Mouse (Mus musculus): ENCODE results near the gene Gm9747. TPM values are rescaled to one million over a fixed set of nuclear protein-coding genes. Genes with fewer than 3 reads are reported as not detected.

The Gm9747 gene
- polyA plus RNA-seq, 1 experiment from 2014 or later, result 22.6 TPM

GRCm38 (mm10) chr1:82267547-82267946 lies 34.6 kb downstream of the Gm9747 start:
- WGBS, result 86% methylated on average over 4 of the region's 4 CpGs
- peak; percentile 0 for DNase-seq (ENCODE audit: low spot score, missing footprints)
- Histone ChIP-seq H3K9ac (ENCODE audit: low read length) (no peak overlapping the region), H3K4me3 (ENCODE audit: low read depth, low read length) (no peak overlapping the region), H3K27ac (ENCODE audit: low read depth, low read length) (no peak overlapping the region), H3K9me3 (ENCODE audit: control insufficient read depth, low read length) (no peaks in the 10 kb centered on the region), H3K36me3 (ENCODE audit: control insufficient read depth, insufficient read depth, low read length) (no peaks in the 10 kb centered on the region), H3K4me1 (ENCODE audit: control insufficient read depth, insufficient read depth, low read length) (no peaks in the 10 kb centered on the region), H3K4me2 (no peak overlapping the region), H3K27me3 (ENCODE audit: control insufficient read depth, insufficient read depth, low read length) (no peaks in the 10 kb centered on the region)
- ATAC-seq (ENCODE audit: low FRiP score), result no peak

GRCm38 (mm10) chr1:82272231-82272630 lies 39.3 kb downstream of the Gm9747 start:
- H3K27ac ChIP-seq (ENCODE audit: low read depth, low read length), result no peak overlapping the region
- 65% methylated on average over 5 of the region's 5 CpGs for WGBS
- ATAC-seq (ENCODE audit: low FRiP score), result no peak

GRCm38 (mm10) chr1:82273529-82273928 lies 40.6 kb downstream of the Gm9747 start:
- Histone ChIP-seq H3K9ac (ENCODE audit: low read length) (no peak overlapping the region), H3K9me3 (ENCODE audit: control insufficient read depth, low read length) (no peaks in the 10 kb centered on the region), H3K4me3 (ENCODE audit: low read depth, low read length) (no peak overlapping the region), H3K36me3 (ENCODE audit: control insufficient read depth, insufficient read depth, low read length) (no peaks in the 10 kb centered on the region), H3K27me3 (ENCODE audit: control insufficient read depth, insufficient read depth, low read length) (no peaks in the 10 kb centered on the region), H3K4me2 (no peak overlapping the region; the same call in 1 of the 2 replicates), H3K4me1 (ENCODE audit: control insufficient read depth, insufficient read depth, low read length) (peaks cover 10% of the 10 kb centered on the region; the same call in 1 of the 2 replicates), H3K27ac (ENCODE audit: low read depth, low read length) (no peak overlapping the region; the same call in 1 of the 2 replicates)
- DNase-seq (ENCODE audit: low spot score, missing footprints) (peak; percentile 89), ATAC-seq (ENCODE audit: low FRiP score) (peak; percentile 78)
- WGBS, result 25% methylated on average over 6 of the region's 6 CpGs

More at GRCm38 (mm10) chr1:82272231-82272630, 39.3 kb downstream of the Gm9747 start:
- Histone ChIP-seq H3K27me3 (ENCODE audit: control insufficient read depth, insufficient read depth, low read length) (no peaks in the 10 kb centered on the region), H3K4me2 (no peak overlapping the region), H3K36me3 (ENCODE audit: control insufficient read depth, insufficient read depth, low read length) (no peaks in the 10 kb centered on the region), H3K9ac (ENCODE audit: low read length) (no peak overlapping the region), H3K4me3 (ENCODE audit: low read depth, low read length) (no peak overlapping the region), H3K4me1 (ENCODE audit: control insufficient read depth, insufficient read depth, low read length) (peaks cover 10% of the 10 kb centered on the region; the same call in 1 of the 2 replicates), H3K9me3 (ENCODE audit: control insufficient read depth, low read length) (no peaks in the 10 kb centered on the region)
- DNase-seq (ENCODE audit: low spot score, missing footprints), result peak; percentile 81

GRCm38 (mm10) chr1:82274361-82274760 lies 41.4 kb downstream of the Gm9747 start:
- Histone ChIP-seq H3K27me3 (ENCODE audit: control insufficient read depth, insufficient read depth, low read length) (no peaks in the 10 kb centered on the region), H3K4me1 (ENCODE audit: control insufficient read depth, insufficient read depth, low read length) (peaks cover 10% of the 10 kb centered on the region; the same call in 1 of the 2 replicates), H3K36me3 (ENCODE audit: control insufficient read depth, insufficient read depth, low read length) (no peaks in the 10 kb centered on the region), H3K9me3 (ENCODE audit: control insufficient read depth, low read length) (no peaks in the 10 kb centered on the region), H3K4me2 (no peak overlapping the region), H3K4me3 (ENCODE audit: low read depth, low read length) (no peak overlapping the region), H3K9ac (ENCODE audit: low read length) (no peak overlapping the region), H3K27ac (ENCODE audit: low read depth, low read length) (no peak overlapping the region)
- WGBS, result 53% methylated on average over 1 of the region's 1 CpGs
- no peak for ATAC-seq (ENCODE audit: low FRiP score)
- DNase-seq (ENCODE audit: low spot score, missing footprints), result peak; percentile 59

DNA sequence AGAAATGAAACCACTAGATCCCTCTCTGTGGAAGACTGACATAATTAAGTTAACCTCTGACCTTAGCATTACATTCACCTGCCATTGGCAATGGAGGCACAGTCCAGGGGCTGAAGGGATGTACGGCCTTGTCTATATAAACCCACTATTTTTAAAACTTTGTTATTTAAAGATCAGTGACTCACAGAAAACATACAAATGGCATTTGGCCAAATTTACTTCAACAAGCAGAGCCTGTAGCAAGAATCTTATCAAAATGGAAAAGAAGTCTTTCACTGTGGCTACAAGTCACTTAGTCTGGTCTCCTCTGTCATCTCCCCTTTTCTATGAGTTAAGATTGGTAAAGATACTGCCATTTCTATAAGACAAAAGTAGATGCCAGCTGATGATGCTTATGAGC lies 46.9 kb downstream of the Gm9747 start:
- H3K27me3 ChIP-seq (ENCODE audit: control insufficient read depth, insufficient read depth, low read length), result no peaks in the 10 kb centered on the region
- no peaks in the 10 kb centered on the region for H3K9me3 ChIP-seq (ENCODE audit: control insufficient read depth, low read length)
- H3K36me3 ChIP-seq (ENCODE audit: control insufficient read depth, insufficient read depth, low read length), result no peaks in the 10 kb centered on the region
- no peak overlapping the region for H3K27ac ChIP-seq (ENCODE audit: low read depth, low read length)
- no peak overlapping the region for H3K4me3 ChIP-seq (ENCODE audit: low read depth, low read length)
- WGBS, result 75% methylated on average over 1 of the region's 1 CpGs
- H3K4me2 ChIP-seq, result no peak overlapping the region
- ATAC-seq (ENCODE audit: low FRiP score) (no peak), DNase-seq (ENCODE audit: low spot score, missing footprints) (peak; percentile 57)
- H3K4me1 ChIP-seq (ENCODE audit: control insufficient read depth, insufficient read depth, low read length), result peaks cover 9% of the 10 kb centered on the region
- H3K9ac ChIP-seq (ENCODE audit: low read length), result no peak overlapping the region

DNA sequence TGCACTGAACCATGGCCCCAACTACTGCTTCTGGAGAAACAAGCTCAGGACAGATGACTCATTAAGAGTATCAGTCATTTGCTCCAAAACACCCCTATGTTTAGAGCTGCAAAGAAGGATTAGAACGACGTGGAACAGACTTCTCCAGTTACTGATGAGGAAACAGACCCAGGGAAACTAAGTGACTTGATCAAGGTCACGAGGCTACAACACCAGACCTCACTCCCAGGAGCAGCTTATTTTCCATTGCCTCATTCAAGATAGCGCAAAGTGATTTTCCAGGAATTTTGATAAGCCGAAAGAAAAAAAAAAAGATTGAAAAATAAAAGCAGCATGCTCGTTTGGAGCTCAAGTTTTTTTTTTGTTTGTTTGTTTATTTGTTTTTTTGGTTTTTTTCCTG lies 48.9 kb downstream of the Gm9747 start:
- Histone ChIP-seq H3K9me3 (ENCODE audit: control insufficient read depth, low read length) (no peaks in the 10 kb centered on the region), H3K27ac (ENCODE audit: low read depth, low read length) (no peak overlapping the region), H3K36me3 (ENCODE audit: control insufficient read depth, insufficient read depth, low read length) (no peaks in the 10 kb centered on the region), H3K9ac (ENCODE audit: low read length) (no peak overlapping the region), H3K4me3 (ENCODE audit: low read depth, low read length) (no peak overlapping the region), H3K4me1 (ENCODE audit: control insufficient read depth, insufficient read depth, low read length) (peaks cover 16% of the 10 kb centered on the region), H3K27me3 (ENCODE audit: control insufficient read depth, insufficient read depth, low read length) (no peaks in the 10 kb centered on the region), H3K4me2 (no peak overlapping the region)
- ATAC-seq (ENCODE audit: low FRiP score) (no peak), DNase-seq (ENCODE audit: low spot score, missing footprints) (peak; percentile 77)
- WGBS, result 88% methylated on average over 6 of the region's 6 CpGs

GRCm38 (mm10) chr1:82282992-82283611 lies 50.2 kb downstream of the Gm9747 start:
- Histone ChIP-seq H3K4me1 (ENCODE audit: control insufficient read depth, insufficient read depth, low read length) (peaks cover 24% of the 10 kb centered on the region), H3K9ac (ENCODE audit: low read length) (peak overlapping the region; percentile 72), H3K27me3 (ENCODE audit: control insufficient read depth, insufficient read depth, low read length) (no peaks in the 10 kb centered on the region), H3K36me3 (ENCODE audit: control insufficient read depth, insufficient read depth, low read length) (peaks cover 4% of the 10 kb centered on the region; the same call in 1 of the 2 replicates), H3K27ac (ENCODE audit: low read depth, low read length) (peak overlapping the region; percentile 85), H3K9me3 (ENCODE audit: control insufficient read depth, low read length) (no peaks in the 10 kb centered on the region; the same call in 1 of the 2 replicates), H3K4me2 (peak overlapping the region; percentile 57), H3K4me3 (ENCODE audit: low read depth, low read length) (peak overlapping the region; percentile 42)
- ATAC-seq (ENCODE audit: low FRiP score) (peak; percentile 99), DNase-seq (ENCODE audit: low spot score, missing footprints) (peak; percentile 98)
- 1% methylated on average over 35 of the region's 35 CpGs for WGBS

GRCm38 (mm10) chr1:82283901-82284301 lies 51.0 kb downstream of the Gm9747 start:
- peak overlapping the region; percentile 85 for H3K27ac ChIP-seq (ENCODE audit: low read depth, low read length)
- H3K4me2 ChIP-seq, result peak overlapping the region; percentile 57
- peaks cover 12% of the 10 kb centered on the region for H3K36me3 ChIP-seq (ENCODE audit: control insufficient read depth, insufficient read depth, low read length)
- peak; percentile 95 for DNase-seq (ENCODE audit: low spot score, missing footprints)
- 0% methylated on average over 1 of the region's 1 CpGs for WGBS
- peak overlapping the region; percentile 42 for H3K4me3 ChIP-seq (ENCODE audit: low read depth, low read length)
- peak; percentile 31; the same call in 1 of the 2 replicates for ATAC-seq (ENCODE audit: low FRiP score)
- peak overlapping the region; percentile 72 for H3K9ac ChIP-seq (ENCODE audit: low read length)
- H3K9me3 ChIP-seq (ENCODE audit: control insufficient read depth, low read length), result no peaks in the 10 kb centered on the region; the same call in 1 of the 2 replicates
- no peaks in the 10 kb centered on the region for H3K27me3 ChIP-seq (ENCODE audit: control insufficient read depth, insufficient read depth, low read length)
- H3K4me1 ChIP-seq (ENCODE audit: control insufficient read depth, insufficient read depth, low read length), result peaks cover 24% of the 10 kb centered on the region

DNA sequence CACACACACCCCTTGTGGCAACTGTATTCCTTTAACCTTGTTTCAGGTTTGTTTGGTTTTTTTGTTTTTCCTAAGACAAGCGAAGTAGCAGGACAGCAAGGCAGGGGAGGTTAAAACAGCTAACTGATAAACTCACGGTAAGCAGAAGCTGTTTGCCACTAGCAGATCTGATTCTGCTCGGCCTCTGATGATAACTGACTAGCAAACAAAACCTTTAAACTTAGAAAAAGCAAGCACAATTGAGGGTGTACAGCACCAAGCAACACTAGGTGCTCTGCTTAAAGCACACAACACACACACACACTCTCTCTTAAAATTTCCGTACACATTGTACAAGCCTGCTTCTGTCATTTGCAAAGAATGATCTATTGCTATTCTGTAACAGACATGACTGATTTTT lies 51.5 kb downstream of the Gm9747 start:
- H3K4me1 ChIP-seq (ENCODE audit: control insufficient read depth, insufficient read depth, low read length), result peaks cover 29% of the 10 kb centered on the region
- peak; percentile 82 for DNase-seq (ENCODE audit: low spot score, missing footprints)
- 31% methylated on average over 4 of the region's 4 CpGs for WGBS

More for the DNA sequence above, 51.5 kb downstream of the Gm9747 start:
- peaks cover 14% of the 10 kb centered on the region for H3K36me3 ChIP-seq (ENCODE audit: control insufficient read depth, insufficient read depth, low read length)
- H3K9me3 ChIP-seq (ENCODE audit: control insufficient read depth, low read length), result no peaks in the 10 kb centered on the region; the same call in 1 of the 2 replicates
- no peaks in the 10 kb centered on the region for H3K27me3 ChIP-seq (ENCODE audit: control insufficient read depth, insufficient read depth, low read length)
- peak overlapping the region; percentile 42 for H3K4me3 ChIP-seq (ENCODE audit: low read depth, low read length)
- H3K27ac ChIP-seq (ENCODE audit: low read depth, low read length), result no peak overlapping the region; the same call in 1 of the 2 replicates
- no peak for ATAC-seq (ENCODE audit: low FRiP score)
- H3K9ac ChIP-seq (ENCODE audit: low read length), result peak overlapping the region; percentile 72
- peak overlapping the region; percentile 57 for H3K4me2 ChIP-seq

All from midbrain, embryonic 11.5 days (tissue).